In the genomic region with DNA sequence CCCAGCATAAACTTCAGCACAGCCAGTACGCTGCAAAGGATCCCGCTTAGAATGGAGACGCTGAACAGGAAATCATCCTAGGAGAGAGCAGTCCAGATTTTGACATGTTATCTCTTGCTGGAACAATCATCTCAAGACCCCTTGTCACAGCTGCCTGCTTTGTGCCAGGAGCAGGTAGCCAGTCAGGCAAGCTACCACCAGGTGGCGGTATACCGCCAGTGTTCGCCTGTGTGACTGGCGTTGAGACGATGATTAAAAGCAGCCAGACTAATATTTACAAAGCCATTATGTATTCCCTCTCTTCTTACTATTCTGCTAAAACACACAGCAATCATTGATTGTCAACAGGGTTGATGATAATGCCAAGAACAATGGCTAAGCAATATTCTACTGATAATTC, we compare ENCODE assay signal across 9 mouse cellular contexts.
DNase-seq lines count a peak whose midpoint lies in the region; ATAC-seq lines count a peak whose summit lies in the region.
"Had no signal": no experiment of that assay in that cellular context is flagged by ENCODE, and none has a peak within 500 bp of the region (broad histone marks: within the 10 kb centered on the region; RNA-seq: fewer than 3 reads in every experiment).

No protein-coding gene starts in this region.

- H3K4me3 ChIP-seq in forebrain, embryonic 11.5 days (ENCODE audit: low read depth, low read length): no peak overlapping the region
- no peak overlapping the region for H3K4me3 ChIP-seq in hindbrain, embryonic 10.5 days
- H3K4me3 ChIP-seq: limb, embryonic 15.5 days had no signal

- WGBS in forebrain, embryonic 11.5 days: 8% methylated on average over 8 of the region's 8 CpGs
- WGBS in hindbrain, embryonic 10.5 days: 9% methylated on average over 8 of the region's 8 CpGs

- peak; percentile 60 for ATAC-seq in forebrain, embryonic 11.5 days (replicated peaks; ENCODE audit: low FRiP score)

- peak; percentile 39 for DNase-seq in MEL-GATA-1-ER (ENCODE audit: extremely low read depth, low read depth)
- DNase-seq in c-Kit-negative CD71-positive TER-119-positive erythroid progenitor cells, embryonic 14.5 days (ENCODE audit: low read depth, low spot score): peak; percentile 34
- DNase-seq in forebrain, embryonic 11.5 days (ENCODE audit: low spot score): peak; percentile 94
- DNase-seq in hindbrain, embryonic 10.5 days (ENCODE audit: low spot score): peak; percentile 81
- DNase-seq in layer of hippocampus, postnatal 25 days (ENCODE audit: extremely low spot score in 1 of 2, low spot score in 1 of 2): peak; percentile 88 to 96
- DNase-seq in mesoderm, embryonic 11.5 days (ENCODE audit: low read depth, low spot score): peak; percentile 86
- DNase-seq in right cerebral cortex, postnatal 25 days: peak; percentile 80
- DNase-seq in urinary bladder, postnatal 36 days (ENCODE audit: low spot score in 2 of 2): peak; percentile 61 to 65

- no peak overlapping the region for H3K27ac ChIP-seq in forebrain, embryonic 11.5 days (ENCODE audit: low read depth, low read length)
- H3K27ac ChIP-seq in hindbrain, embryonic 10.5 days: no peak overlapping the region
- H3K27ac ChIP-seq: limb, embryonic 15.5 days had no signal

- no peak overlapping the region for H3K9ac ChIP-seq in forebrain, embryonic 11.5 days (ENCODE audit: low read length)
- H3K9ac ChIP-seq: limb, embryonic 15.5 days had no signal

- H3K4me1 ChIP-seq in forebrain, embryonic 11.5 days (replicated peaks; ENCODE audit: control insufficient read depth, insufficient read depth, low read length): no peaks in the 10 kb centered on the region
- 0 out of 2 replicates have a peak, but pooled peaks cover 2% of the 10 kb centered on the region for H3K4me1 ChIP-seq in hindbrain, embryonic 10.5 days (replicated peaks)
- H3K4me1 ChIP-seq: limb, embryonic 15.5 days had no signal

- no peaks in the 10 kb centered on the region for H3K9me3 ChIP-seq in forebrain, embryonic 11.5 days (ENCODE audit: control insufficient read depth, low read length)
- H3K9me3 ChIP-seq in hindbrain, embryonic 10.5 days: no peaks in the 10 kb centered on the region
- H3K9me3 ChIP-seq: limb, embryonic 15.5 days had no signal

- H3K36me3 ChIP-seq in forebrain, embryonic 11.5 days (ENCODE audit: control insufficient read depth, insufficient read depth, low read length): no peaks in the 10 kb centered on the region
- 0 out of 2 replicates have a peak, but pooled peaks cover 3% of the 10 kb centered on the region for H3K36me3 ChIP-seq in hindbrain, embryonic 10.5 days
- H3K36me3 ChIP-seq: limb, embryonic 15.5 days had no signal

- no peaks in the 10 kb centered on the region for H3K27me3 ChIP-seq in forebrain, embryonic 11.5 days (ENCODE audit: control insufficient read depth, insufficient read depth, low read length)
- no peaks in the 10 kb centered on the region for H3K27me3 ChIP-seq in hindbrain, embryonic 10.5 days (ENCODE audit: insufficient read depth, poor library complexity, severe bottlenecking)
- H3K27me3 ChIP-seq: limb, embryonic 15.5 days had no signal

- no peak overlapping the region for H3K4me2 ChIP-seq in forebrain, embryonic 11.5 days (ENCODE audit: low read depth, low read length, severe bottlenecking)
- H3K4me2 ChIP-seq: limb, embryonic 15.5 days had no signal

Comparison
In these comparisons a context has a peak if more than half of its experiments do, and no peak if none do; other contexts are left out.
1. DNase-seq: peak in every context shown above with its lines; median percentile 94 in forebrain, embryonic 11.5 days; 92 in layer of hippocampus, postnatal 25 days; 86 in mesoderm, embryonic 11.5 days; 81 in hindbrain, embryonic 10.5 days; 80 in right cerebral cortex, postnatal 25 days; 63 in urinary bladder, postnatal 36 days; 39 in MEL-GATA-1-ER; 34 in c-Kit-negative CD71-positive TER-119-positive erythroid progenitor cells, embryonic 14.5 days.